Mouse (Mus musculus) cerebellum, adult 2 months (tissue): ENCODE measurements around the gene Gm3250. TPM values are rescaled to one million over a fixed set of nuclear protein-coding genes. Genes with fewer than 3 reads are reported as not detected.
A peak's percentile ranks its signal among the peaks of the same experiment; 100 is the strongest.
"Not testable (repeated sequence)": the region's sequence is repeated elsewhere in the genome, so short reads cannot be mapped to it uniquely, and the experiment has no call there.

Experiments
- DNase-seq, 2 experiments: peaks; one replicate each; pipeline ENCODE4 v3.0.0; 2021
- H3K27ac ChIP-seq: fragments of 200-500 bp; 2 replicates; pipeline ENCODE4 v1.5.1; 2012; ENCODE audit warnings: low read length, control low read depth, inconsistent platforms; ENCODE audit not compliant: insufficient read depth
- H3K27me3 ChIP-seq: fragments of 200-500 bp; 2 replicates; pipeline ENCODE4 v1.6.1; 2012; ENCODE audit warnings: inconsistent platforms, mild to moderate bottlenecking, low read length, moderate library complexity; ENCODE audit not compliant: control insufficient read depth, insufficient read depth
- H3K4me1 ChIP-seq: fragments of 200-500 bp; 2 replicates; pipeline ENCODE4 v1.6.1; 2011; ENCODE audit warnings: low read length; ENCODE audit not compliant: control insufficient read depth, insufficient read depth
- H3K4me3 ChIP-seq: fragments of 200-500 bp; replicated peaks from 2 replicates; pipeline ENCODE3; 2011; ENCODE audit warnings: mild to moderate bottlenecking, low read depth, low read length, control low read depth; ENCODE audit not compliant: insufficient read depth
- CTCF ChIP-seq: fragments of 200-500 bp; IDR thresholded peaks from 2 replicates; pipeline ENCODE4 v1.5.1; 2011; ENCODE audit warnings: low read depth, mild to moderate bottlenecking, control low read depth, low read length, moderate library complexity, borderline replicate concordance; ENCODE audit not compliant: insufficient read depth
- POLR2A ChIP-seq: fragments of 200-500 bp; IDR thresholded peaks from 2 replicates; pipeline ENCODE4 v1.6.1; 2011; ENCODE audit warnings: low read length, control low read depth, borderline replicate concordance; ENCODE audit not compliant: insufficient read depth
- WGBS: fragments of 180-500 bp; shearing (Covaris S2); methylation state at CpG from one replicate; pipeline ENCODE4 v1.1.7; 2018; 5-methylcytosine and 5-hydroxymethylcytosine counted together
- polyA plus RNA-seq: library from polyadenylated mRNA; depleted of rRNA; stranded (reverse); fragments of >200 nt; gene quantifications from 2 replicates; pipeline ENCODE4 v1.2.3, GENCODE M21; 2012; rRNA removed

The Gm3250 gene
- not detected in 2 replicates for polyA plus RNA-seq

DNA sequence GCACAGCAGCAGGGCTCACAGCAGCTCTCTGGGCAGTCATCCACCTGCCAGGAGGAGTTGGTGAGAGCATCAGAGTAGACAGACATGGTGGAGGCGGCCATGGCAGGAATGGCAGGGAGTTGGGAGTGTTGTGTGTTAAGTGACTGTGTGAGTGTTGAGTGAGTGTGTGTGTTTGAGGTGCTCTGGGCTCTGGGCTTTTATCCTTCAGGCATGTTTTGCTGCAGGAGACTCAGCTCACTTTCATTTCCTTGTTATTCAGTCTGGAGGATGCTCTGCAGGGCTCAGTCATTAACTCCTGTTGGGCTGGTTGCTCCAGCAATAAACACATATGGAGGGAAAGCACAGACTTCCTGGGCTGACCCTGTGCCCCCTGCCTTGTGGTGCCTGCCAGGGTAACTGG, at the start of gene Gm3250:
Gm3250 (minus strand) TSS at position 101 of the 400 bp plus-strand sequence.
- not testable (repeated sequence) for H3K27me3 ChIP-seq, H3K4me1 ChIP-seq, DNase-seq, H3K27ac ChIP-seq, H3K4me3 ChIP-seq
- WGBS: 43% methylated on average over 1 of the region's 1 CpGs

DNA sequence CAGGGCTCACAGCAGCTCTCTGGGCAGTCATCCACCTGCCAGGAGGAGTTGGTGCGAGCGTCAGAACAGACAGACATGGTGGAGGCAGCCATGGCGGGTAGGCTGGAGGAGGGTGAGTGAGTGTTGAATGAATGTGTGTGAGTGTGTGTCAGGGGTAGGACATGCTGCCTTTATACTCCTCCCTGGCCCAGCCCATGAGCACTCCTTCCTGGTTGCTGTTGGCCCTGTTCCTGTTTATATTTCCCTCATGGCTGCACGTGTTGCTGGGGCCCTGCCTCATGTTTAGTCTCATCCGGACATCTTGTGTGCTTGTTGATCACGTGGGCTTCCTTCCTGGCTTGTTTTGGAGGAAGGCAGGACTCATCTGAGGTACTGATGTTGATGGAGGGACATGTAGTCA, 44.6 kb upstream of the Gm3250 start, which contains the start of gene Krtap10-4:
Krtap10-4 (minus strand) TSS at position 145 of the 400 bp plus-strand sequence.
- TF ChIP-seq CTCF (no peak), POLR2A (no peak)
- Histone ChIP-seq H3K27me3 (no peaks in the 10 kb centered on the region), H3K4me3 (no peak within 1 kb of the TSS), H3K27ac (no peak within 1 kb of the TSS), H3K4me1 (no peaks in the 10 kb centered on the region)
- no peak for DNase-seq
- 52% methylated on average over 6 of the region's 6 CpGs for WGBS

DNA sequence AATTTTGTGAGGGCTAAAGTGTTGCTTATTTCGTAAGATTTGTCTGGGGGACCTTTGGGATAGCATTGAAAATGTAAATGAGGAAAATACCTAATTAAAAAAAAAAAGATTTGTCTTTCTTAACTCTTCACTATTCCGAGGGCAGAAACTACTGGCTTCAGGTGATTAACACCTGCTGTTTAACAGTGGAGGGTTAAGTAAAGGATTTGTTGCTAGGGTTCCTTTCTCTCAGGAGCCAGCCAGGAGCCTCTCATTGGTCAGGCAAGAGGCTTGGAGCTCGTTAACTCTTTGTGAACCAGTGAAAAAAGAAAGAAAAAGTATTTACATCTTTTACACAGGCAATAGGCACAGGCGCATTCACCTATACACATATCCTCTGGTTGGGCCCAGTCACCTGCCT, 36.9 kb upstream of the Gm3250 start:
- H3K27me3 ChIP-seq: no peaks in the 10 kb centered on the region
- no peak for TF ChIP-seq POLR2A
- TF ChIP-seq CTCF: no peak
- no peak overlapping the region for H3K27ac ChIP-seq
- H3K4me1 ChIP-seq: no peaks in the 10 kb centered on the region
- WGBS: 53% methylated on average over 4 of the region's 4 CpGs
- no peak for DNase-seq
- H3K4me3 ChIP-seq: no peak overlapping the region

DNA sequence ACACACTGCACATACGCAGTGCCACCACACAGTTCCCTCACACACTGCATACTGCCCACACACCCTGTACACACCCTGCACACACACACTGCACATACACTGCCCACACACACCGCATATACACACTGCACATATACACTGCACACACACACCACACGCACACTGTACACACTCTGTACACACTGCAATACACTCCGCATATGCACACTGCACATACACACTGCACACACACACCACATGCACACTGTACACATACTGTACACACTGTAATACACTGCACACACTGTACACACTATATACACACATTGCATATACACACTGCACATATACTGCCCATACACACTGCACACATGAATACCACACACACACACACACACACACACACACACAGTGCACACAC, 36.2 kb upstream of the Gm3250 start:
- no peak overlapping the region for H3K4me3 ChIP-seq
- H3K27me3 ChIP-seq: no peaks in the 10 kb centered on the region
- H3K27ac ChIP-seq: no peak overlapping the region
- no peaks in the 10 kb centered on the region for H3K4me1 ChIP-seq
- 98% methylated on average over 4 of the region's 4 CpGs for WGBS
- TF ChIP-seq POLR2A (no peak), CTCF (no peak)
- no peak for DNase-seq

DNA sequence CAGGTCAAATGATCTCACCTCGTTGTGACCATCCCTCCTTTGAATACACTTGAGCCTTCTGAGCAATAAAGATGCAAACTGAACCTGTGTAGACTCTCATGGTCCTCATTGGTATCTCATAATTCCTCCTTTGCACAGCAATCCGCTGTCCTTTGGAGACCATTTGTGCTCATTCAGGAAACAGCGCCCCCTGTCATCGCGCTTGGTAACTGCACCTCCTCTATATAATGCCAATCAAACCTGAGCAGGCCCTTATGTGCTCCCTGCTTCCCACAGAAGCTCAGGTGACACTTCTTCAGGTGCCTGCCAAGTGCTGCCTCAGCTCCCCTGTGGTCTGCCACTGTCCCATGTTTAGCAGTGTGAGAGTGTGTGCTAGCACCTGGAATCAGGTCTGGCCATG, 33.2 kb upstream of the Gm3250 start:
- TF ChIP-seq POLR2A (no peak), CTCF (0 out of 2 replicates have a peak, but pooled peaks have one; percentile 5)
- H3K27ac ChIP-seq: no peak overlapping the region
- no peak overlapping the region for H3K4me3 ChIP-seq
- 40% methylated on average over 5 of the region's 5 CpGs for WGBS
- no peaks in the 10 kb centered on the region for H3K27me3 ChIP-seq
- no peak for DNase-seq
- no peaks in the 10 kb centered on the region for H3K4me1 ChIP-seq

DNA sequence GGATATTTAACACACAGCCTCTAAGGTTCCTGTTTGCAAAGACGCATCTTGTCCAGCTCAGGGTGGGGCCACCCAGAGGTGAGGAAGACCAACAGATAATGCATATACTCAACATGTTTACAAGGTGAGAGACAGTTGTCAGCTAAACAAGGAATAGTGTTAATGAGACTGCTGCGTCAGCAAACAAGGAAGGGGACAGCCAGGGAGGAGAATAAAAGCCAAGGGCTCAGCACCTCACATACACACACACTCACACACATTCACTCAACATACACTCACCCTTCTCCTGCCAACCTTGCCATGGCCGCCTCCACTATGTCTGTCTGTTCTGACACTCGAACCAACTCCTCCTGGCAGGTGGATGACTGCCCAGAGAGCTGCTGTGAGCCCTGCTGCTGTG, 32.0 kb upstream of the Gm3250 start, which contains the start of gene Gm2696:
Gm2696 (plus strand) TSS at position 301 of the 400 bp plus-strand sequence.
- Histone ChIP-seq H3K27ac (no peak within 1 kb of the TSS), H3K4me3 (no peak within 1 kb of the TSS), H3K27me3 (no peaks in the 10 kb centered on the region), H3K4me1 (no peaks in the 10 kb centered on the region)
- WGBS: 42% methylated on average over 4 of the region's 4 CpGs
- no peak for DNase-seq
- TF ChIP-seq CTCF (no peak), POLR2A (no peak)

DNA sequence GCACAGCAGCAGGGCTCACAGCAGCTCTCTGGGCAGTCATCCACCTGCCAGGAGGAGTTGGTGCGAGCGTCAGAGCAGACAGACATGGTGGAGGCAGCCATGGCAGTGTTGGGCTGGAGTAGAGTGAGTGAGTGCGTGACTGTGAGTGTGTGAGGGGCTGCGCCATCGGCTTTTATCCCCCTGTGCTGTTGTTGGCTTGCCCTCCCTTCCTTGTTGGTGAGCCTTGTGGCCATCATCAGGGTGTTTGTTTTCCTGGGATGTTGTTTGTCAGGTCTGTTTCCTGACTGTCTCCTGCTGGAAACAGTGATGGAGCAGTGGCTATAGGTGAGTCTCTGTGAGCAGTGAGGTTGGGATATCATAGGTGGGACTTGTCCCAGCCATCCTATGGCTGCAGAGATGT, 29.4 kb upstream of the Gm3250 start, which contains the start of gene Gm9507:
Gm9507 (minus strand) TSS at position 101 of the 400 bp plus-strand sequence.
- Histone ChIP-seq H3K4me3 (no peak within 1 kb of the TSS), H3K27me3 (no peaks in the 10 kb centered on the region), H3K27ac (no peak within 1 kb of the TSS), H3K4me1 (no peaks in the 10 kb centered on the region)
- TF ChIP-seq CTCF (no peak), POLR2A (no peak)
- no peak for DNase-seq
- WGBS: 59% methylated on average over 5 of the region's 5 CpGs

DNA sequence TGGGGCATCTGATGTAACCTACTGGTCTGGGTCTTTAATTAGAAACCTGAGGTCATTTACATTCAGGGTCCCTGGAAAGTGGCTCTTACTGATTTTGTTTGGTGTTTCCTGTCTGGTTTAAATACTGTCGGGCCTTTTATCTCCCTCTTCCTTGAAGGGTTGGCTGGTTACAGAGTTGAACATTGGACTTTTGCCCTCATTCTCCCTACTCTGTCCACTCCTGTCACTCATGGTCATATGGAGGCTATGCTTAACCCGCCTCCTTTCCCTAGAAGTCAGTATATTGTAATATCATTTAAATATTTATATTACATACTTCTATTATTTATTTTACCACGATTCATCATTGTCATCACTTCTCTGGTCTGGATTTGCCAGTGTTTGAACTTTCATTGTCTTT, 21.8 kb upstream of the Gm3250 start:
- H3K27me3 ChIP-seq: no peaks in the 10 kb centered on the region
- H3K27ac ChIP-seq: no peak overlapping the region
- TF ChIP-seq CTCF: no peak
- TF ChIP-seq POLR2A: no peak
- no peak overlapping the region for H3K4me3 ChIP-seq
- no peak for DNase-seq
- 75% methylated on average over 3 of the region's 3 CpGs for WGBS
- H3K4me1 ChIP-seq: no peaks in the 10 kb centered on the region
